Mouse (Mus musculus): ENCODE data around the gene Adrm1.

GRCm38 (mm10) chr2:180214352-180214978 lies 43.2 kb downstream of the Adrm1 start:
- TF ChIP-seq CTCF (IDR thresholded peaks at IDR 0.05) (no peak), POLR2A (IDR thresholded peaks at IDR 0.05; ENCODE audit: insufficient read depth, low read depth, low read length) (no peak)
